Mouse (Mus musculus) CH12.LX (cell line): Measurements from ENCODE around the gene Naa80. TPM values are rescaled to one million over a fixed set of nuclear protein-coding genes. Genes with fewer than 3 reads are reported as not detected.

Experiments used
- DNase-seq: peaks from one replicate; pipeline ENCODE4 v3.0.0-alpha.2; 2013; ENCODE audit errors: extremely low read depth
- H3K27ac ChIP-seq: 2 replicates; pipeline ENCODE4 v1.5.1; 2012; ENCODE audit warnings: low read depth, mild to moderate bottlenecking, control low read depth, moderate library complexity; ENCODE audit not compliant: insufficient read depth
- H3K27me3 ChIP-seq: replicated peaks from 2 replicates; pipeline ENCODE3; 2012; ENCODE audit warnings: inconsistent platforms
- H3K36me3 ChIP-seq, 2 experiments: replicated peaks in 1 of 2; 2 replicates each; pipeline versions ENCODE3 to v1.6.1; 2012; ENCODE audit warnings: inconsistent platforms in 1 of 2, low read length in 1 of 2, mild to moderate bottlenecking in 1 of 2, mixed read lengths in 1 of 2, moderate library complexity in 1 of 2; ENCODE audit not compliant: control insufficient read depth in 1 of 2, insufficient read depth in 1 of 2
- H3K4me1 ChIP-seq, 2 experiments: 2 replicates each; pipeline ENCODE4 v1.6.1; 2012; ENCODE audit warnings: inconsistent platforms in 1 of 2, moderate library complexity in 1 of 2; ENCODE audit not compliant: insufficient read depth in 2 of 2, control insufficient read depth in 1 of 2
- H3K4me2 ChIP-seq: 2 replicates; pipeline ENCODE4 v1.6.1; 2012; ENCODE audit warnings: low read depth, mild to moderate bottlenecking, control low read depth; ENCODE audit not compliant: poor library complexity, insufficient read depth, severe bottlenecking
- H3K4me3 ChIP-seq, 3 experiments: fragments of 150-350 bp in 1 of 3; sonication (generic) in 1 of 3; replicated peaks in 1 of 3; 2 replicates each; pipeline versions ENCODE3 to v1.5.1; 2011 to 2012; ENCODE audit warnings: low read depth in 2 of 3, low read length in 2 of 3, mild to moderate bottlenecking in 2 of 3, moderate library complexity in 2 of 3, control low read depth in 1 of 3, improper control_type of control experiment in 1 of 3, inconsistent platforms in 1 of 3, mixed read lengths in 1 of 3; ENCODE audit not compliant: poor library complexity in 1 of 3
- H3K79me2 ChIP-seq: replicated peaks from 2 replicates; pipeline ENCODE4 v1.6.1; 2012; ENCODE audit warnings: mild to moderate bottlenecking, moderate library complexity; ENCODE audit not compliant: control insufficient read depth, poor library complexity, insufficient read depth, severe bottlenecking; ENCODE audit errors: extremely low read depth
- H3K9ac ChIP-seq: 2 replicates; pipeline ENCODE4 v1.6.1; 2012; ENCODE audit warnings: low read depth, mild to moderate bottlenecking, control low read depth, moderate library complexity; ENCODE audit not compliant: insufficient read depth
- H3K9me3 ChIP-seq: replicated peaks from 2 replicates; pipeline ENCODE3; 2012; ENCODE audit warnings: low read length, inconsistent platforms, mixed read lengths
- BHLHE40 ChIP-seq: IDR thresholded peaks from 2 replicates; pipeline ENCODE4 v1.6.1; 2011; ENCODE audit warnings: mild to moderate bottlenecking, low read depth, low read length, improper control_type of control experiment
- CHD1 ChIP-seq: IDR thresholded peaks from 2 replicates; pipeline ENCODE4 v1.6.1; 2012; ENCODE audit warnings: low read depth, low read length, improper control_type of control experiment, inconsistent platforms
- CHD2 ChIP-seq: IDR thresholded peaks from 2 replicates; pipeline ENCODE4 v1.6.1; 2011; ENCODE audit warnings: low read length, improper control_type of control experiment
- CTCF ChIP-seq, 2 experiments: IDR thresholded peaks in 1 of 2; conservative IDR thresholded peaks in 1 of 2; 2 replicates each; pipeline ENCODE4 v1.5.1; 2011 to 2012; ENCODE audit warnings: low read depth in 2 of 2, low read length in 2 of 2, improper control_type of control experiment in 1 of 2, inconsistent platforms in 1 of 2, mild to moderate bottlenecking in 1 of 2, moderate library complexity in 1 of 2
- E2F4 ChIP-seq: IDR thresholded peaks from 2 replicates; pipeline ENCODE4 v1.6.1; 2011; ENCODE audit warnings: low read depth, low read length, improper control_type of control experiment; ENCODE audit not compliant: insufficient replicate concordance
- ELF1 ChIP-seq: IDR thresholded peaks from 2 replicates; pipeline ENCODE4 v1.6.1; 2014; ENCODE audit warnings: low read depth, mild to moderate bottlenecking, inconsistent platforms, low read length, improper control_type of control experiment
- EP300 ChIP-seq: IDR thresholded peaks from 2 replicates; pipeline ENCODE4 v1.6.1; 2011; ENCODE audit warnings: low read length, improper control_type of control experiment
- ETS1 ChIP-seq: conservative IDR thresholded peaks from 2 replicates; pipeline ENCODE4 v1.6.1; 2012; ENCODE audit warnings: low read depth, mild to moderate bottlenecking, inconsistent platforms, low read length, improper control_type of control experiment, moderate library complexity
- HCFC1 ChIP-seq: IDR thresholded peaks from 2 replicates; pipeline ENCODE4 v1.6.1; 2012; ENCODE audit warnings: low read depth, mild to moderate bottlenecking, inconsistent platforms, low read length, improper control_type of control experiment
- IRF4 ChIP-seq: IDR thresholded peaks from 2 replicates; pipeline ENCODE4 v1.6.1; 2014; ENCODE audit warnings: low read depth, mild to moderate bottlenecking, inconsistent platforms, low read length, improper control_type of control experiment
- JUN ChIP-seq: IDR thresholded peaks from 2 replicates; pipeline ENCODE4 v1.6.1; 2011; ENCODE audit warnings: low read depth, mild to moderate bottlenecking, low read length, improper control_type of control experiment, moderate library complexity; ENCODE audit not compliant: insufficient read depth
- JUND ChIP-seq: conservative IDR thresholded peaks from 2 replicates; pipeline ENCODE4 v1.6.1; 2011; ENCODE audit warnings: low read depth, low read length, improper control_type of control experiment
- KAT2A ChIP-seq: IDR thresholded peaks from 2 replicates; pipeline ENCODE4 v1.6.1; 2012; ENCODE audit warnings: low read length, improper control_type of control experiment, inconsistent platforms; ENCODE audit not compliant: insufficient replicate concordance
- MAFK ChIP-seq: IDR thresholded peaks from 2 replicates; pipeline ENCODE4 v1.6.1; 2011; ENCODE audit warnings: low read length, improper control_type of control experiment; ENCODE audit not compliant: insufficient replicate concordance
- MAX ChIP-seq: IDR thresholded peaks from 2 replicates; pipeline ENCODE4 v1.6.1; 2011; ENCODE audit warnings: low read length, improper control_type of control experiment
- MAZ ChIP-seq: IDR thresholded peaks from 2 replicates; pipeline ENCODE4 v1.6.1; 2012; ENCODE audit warnings: low read depth, mild to moderate bottlenecking, inconsistent platforms, low read length, improper control_type of control experiment, moderate library complexity
- MEF2A ChIP-seq: IDR thresholded peaks from 2 replicates; pipeline ENCODE4 v1.6.1; 2014; ENCODE audit warnings: low read depth, mild to moderate bottlenecking, inconsistent platforms, low read length, improper control_type of control experiment, borderline replicate concordance
- MXI1 ChIP-seq: IDR thresholded peaks from 2 replicates; pipeline ENCODE4 v1.6.1; 2011; ENCODE audit warnings: mild to moderate bottlenecking, low read depth, low read length, improper control_type of control experiment
- MYC ChIP-seq: IDR thresholded peaks from 2 replicates; pipeline ENCODE4 v1.6.1; 2011; ENCODE audit warnings: low read depth, mild to moderate bottlenecking, improper control_type of control experiment, low read length
- NELFE ChIP-seq: IDR thresholded peaks from 2 replicates; pipeline ENCODE4 v1.6.1; 2011; ENCODE audit warnings: low read depth, low read length, improper control_type of control experiment
- NRF1 ChIP-seq: IDR thresholded peaks from 2 replicates; pipeline ENCODE4 v1.6.1; 2014; ENCODE audit warnings: low read depth, mild to moderate bottlenecking, inconsistent platforms, low read length, improper control_type of control experiment, moderate library complexity
- POLR2A ChIP-seq: IDR thresholded peaks from 2 replicates; pipeline ENCODE4 v1.6.1; 2011; ENCODE audit warnings: low read depth, mild to moderate bottlenecking, improper control_type of control experiment, low read length
- POLR2AphosphoS2 ChIP-seq: IDR thresholded peaks from 2 replicates; pipeline ENCODE4 v1.6.1; 2011; ENCODE audit warnings: low read depth, low read length, improper control_type of control experiment
- RAD21 ChIP-seq: IDR thresholded peaks from 2 replicates; pipeline ENCODE4 v1.6.1; 2011; ENCODE audit warnings: low read depth, mild to moderate bottlenecking, low read length, improper control_type of control experiment, moderate library complexity
- RCOR1 ChIP-seq: conservative IDR thresholded peaks from 2 replicates; pipeline ENCODE4 v1.6.1; 2012; ENCODE audit warnings: low read depth, mild to moderate bottlenecking, inconsistent platforms, low read length, improper control_type of control experiment
- SIN3A ChIP-seq: IDR thresholded peaks from 2 replicates; pipeline ENCODE4 v1.6.1; 2012; ENCODE audit warnings: low read length, improper control_type of control experiment, inconsistent platforms
- SMC3 ChIP-seq: IDR thresholded peaks from 2 replicates; pipeline ENCODE4 v1.6.1; 2011; ENCODE audit warnings: low read depth, low read length, improper control_type of control experiment
- TCF12 ChIP-seq: IDR thresholded peaks from 2 replicates; pipeline ENCODE4 v1.6.1; 2014; ENCODE audit warnings: low read depth, mild to moderate bottlenecking, inconsistent platforms, low read length, improper control_type of control experiment
- UBTF ChIP-seq: IDR thresholded peaks from 2 replicates; pipeline ENCODE4 v1.6.1; 2012; ENCODE audit warnings: low read depth, mild to moderate bottlenecking, inconsistent platforms, low read length, improper control_type of control experiment, moderate library complexity
- USF1 ChIP-seq: IDR thresholded peaks from 2 replicates; pipeline ENCODE4 v1.6.1; 2014; ENCODE audit warnings: low read depth, mild to moderate bottlenecking, inconsistent platforms, low read length, improper control_type of control experiment
- USF2 ChIP-seq: conservative IDR thresholded peaks from 2 replicates; pipeline ENCODE4 v1.6.1; 2011; ENCODE audit warnings: low read depth, low read length, improper control_type of control experiment
- ZC3H11A ChIP-seq: IDR thresholded peaks from 2 replicates; pipeline ENCODE4 v1.6.1; 2012; ENCODE audit warnings: low read depth, mild to moderate bottlenecking, inconsistent platforms, low read length, improper control_type of control experiment
- ZKSCAN1 ChIP-seq: IDR thresholded peaks from 2 replicates; pipeline ENCODE4 v1.6.1; 2012; ENCODE audit warnings: low read depth, inconsistent platforms, low read length, improper control_type of control experiment, borderline replicate concordance
- ZMIZ1 ChIP-seq: IDR thresholded peaks from 2 replicates; pipeline ENCODE4 v1.6.1; 2012; ENCODE audit warnings: low read depth, mild to moderate bottlenecking, inconsistent platforms, low read length, improper control_type of control experiment
- ZNF384 ChIP-seq: IDR thresholded peaks from 2 replicates; pipeline ENCODE4 v1.6.1; 2012; ENCODE audit warnings: low read depth, low read length, improper control_type of control experiment, inconsistent platforms
- dilution Hi-C: fragments of 300-500 bp; cut with MboI; formaldehyde crosslinking; loops from 2 replicates; pipeline ENCODE4 v1.14.3; 2020; ENCODE audit warnings: low sequenced_read_pairs; ENCODE audit not compliant: extremely low pct_unique_long_range_greater_than_20kb, extremely low pct_ligation_motif_present
- in situ Hi-C: fragments of 300-500 bp; cut with MboI; formaldehyde crosslinking; loops from 3 replicates; pipeline ENCODE4 v1.14.3; 2019; ENCODE audit warnings: low sequenced_read_pairs, low pct_ligation_motif_present, low pct_unique_long_range_greater_than_20kb, mixed read lengths
- polyA plus RNA-seq: library from polyadenylated mRNA; unstranded; fragments of >175 nt; gene quantifications from 2 replicates; pipeline ENCODE4 v1.2.1, GENCODE M21; 2012; ENCODE audit warnings: low read depth; ENCODE audit not compliant: insufficient read length
- total RNA-seq, 2 experiments: library from RNA; depleted of rRNA; stranded (reverse); fragments of 300-350 nt in 1 of 2; fragments of >200 nt in 1 of 2; gene quantifications; 2 replicates each; pipeline ENCODE4 v1.2.3; 2012 to 2014

Gene Naa80
- total and polyA plus RNA-seq, 3 experiments = 1.7 to 9.3 (median 4.8) TPM

DNA sequence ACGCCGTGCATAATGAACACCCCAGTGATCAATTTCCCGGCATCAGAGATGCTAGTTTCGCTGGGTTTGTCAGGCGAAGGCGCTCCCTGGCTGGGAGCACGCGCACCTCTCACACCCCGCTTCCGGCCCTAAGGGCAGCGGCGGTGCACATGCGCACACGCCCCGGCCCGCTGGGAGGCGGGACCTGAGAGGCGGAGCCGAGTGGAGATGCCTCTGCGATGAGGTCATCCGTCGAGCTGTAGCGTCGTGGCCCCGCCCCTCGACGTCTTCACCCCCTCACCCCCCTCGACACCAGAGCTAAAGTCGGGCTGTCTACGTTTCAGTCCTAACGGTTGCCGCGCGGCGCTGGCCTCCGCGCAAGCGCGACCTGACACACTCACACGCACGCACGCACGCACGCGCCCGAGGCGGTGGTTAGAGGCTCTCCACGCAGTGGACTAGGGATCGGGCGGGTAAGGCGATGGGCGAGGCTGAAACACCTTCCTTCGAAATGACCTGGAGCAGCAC is 24.3 kb upstream of the Naa80 start:
- peak overlapping the region; percentile 69 to 91 (median 83) for H3K4me3 ChIP-seq
- in situ Hi-C loops = no loop called here
- peaks cover 26 to 46% of the 10 kb centered on the region in 2 experiments for H3K36me3 ChIP-seq
- no peaks in the 10 kb centered on the region for H3K27me3 ChIP-seq
- peaks cover 10 to 30% of the 10 kb centered on the region in 2 experiments for H3K4me1 ChIP-seq
- no peak for TF ChIP-seq RAD21
- peak; percentile 77 for TF ChIP-seq SIN3A
- peak; percentile 80 for TF ChIP-seq JUN
- no peak for TF ChIP-seq USF2
- TF ChIP-seq SMC3 = no peak
- no peak; the same call in 1 of the 2 replicates for TF ChIP-seq IRF4
- TF ChIP-seq TCF12 = peak; percentile 77
- TF ChIP-seq ZMIZ1 = peak; percentile 74
- peak; percentile 71 for TF ChIP-seq MYC
- peak; percentile 90 for TF ChIP-seq ELF1
- peak; percentile 6; the same call in 1 of the 2 replicates for TF ChIP-seq MEF2A
- no peak for TF ChIP-seq CTCF (conservative IDR thresholded peaks at IDR 0.05 in 1 of 2, IDR thresholded peaks at IDR 0.05 in 1 of 2; ENCODE audit: low read depth in 2 of 2, low read length in 2 of 2)
- TF ChIP-seq EP300 = no peak
- TF ChIP-seq BHLHE40 = peak; percentile 83
- no peak for TF ChIP-seq UBTF
- TF ChIP-seq KAT2A = 0 out of 2 replicates have a peak, but pooled peaks have one; percentile 12
- TF ChIP-seq ETS1 = peak; percentile 49; the same call in 1 of the 2 replicates
- TF ChIP-seq MXI1 = peak; percentile 92
- TF ChIP-seq MAZ = peak; percentile 80; the same call in 1 of the 2 replicates
- no peak for TF ChIP-seq ZC3H11A
- no peak for TF ChIP-seq ZNF384
- 0 out of 2 replicates have a peak, but pooled peaks have one; percentile 48 for TF ChIP-seq E2F4
- TF ChIP-seq JUND = no peak
- no peak for TF ChIP-seq USF1
- peak; percentile 85 for TF ChIP-seq POLR2AphosphoS2
- TF ChIP-seq CHD1 = no peak
- TF ChIP-seq POLR2A = peak; percentile 93
- TF ChIP-seq NRF1 = peak; percentile 88
- peak; percentile 42 for TF ChIP-seq HCFC1
- TF ChIP-seq MAFK = no peak
- TF ChIP-seq RCOR1 = no peak
- peak; percentile 77 for TF ChIP-seq NELFE
- no peak for TF ChIP-seq ZKSCAN1
- no peak for TF ChIP-seq CHD2
- peak; percentile 91 for TF ChIP-seq MAX
- dilution Hi-C loops = no loop called here
- peak overlapping the region; percentile 77; the same call in 1 of the 2 replicates for H3K4me2 ChIP-seq
- H3K9ac ChIP-seq = peak overlapping the region; percentile 77
- DNase-seq = peak; percentile 97
- H3K79me2 ChIP-seq = peaks cover 29% of the 10 kb centered on the region
- H3K27ac ChIP-seq = peak overlapping the region; percentile 82
- no peaks in the 10 kb centered on the region for H3K9me3 ChIP-seq
